Mouse (Mus musculus) lung, embryonic 15.5 days (tissue): ENCODE data around the gene Rab4b. TPM values are rescaled to one million over a fixed set of nuclear protein-coding genes. Genes with fewer than 3 reads are reported as not detected.

Source experiments
- ATAC-seq: fragments of 200-750 bp; cut with Nextera tagmentation; 2 replicates; pipeline ENCODE4 v1.8.0; 2017; ENCODE audit warnings: moderate number of reproducible peaks, borderline replicate concordance; ENCODE audit not compliant: low FRiP score, low TSS enrichment; ENCODE audit errors: extremely low read depth
- H3K27ac ChIP-seq: fragments of 300-500 bp; sonication (generic); 2 replicates; pipeline ENCODE4 v1.5.1; 2015; ENCODE audit warnings: moderate library complexity, mild to moderate bottlenecking, inconsistent platforms
- H3K27me3 ChIP-seq: fragments of 300-500 bp; sonication (generic); 2 replicates; pipeline ENCODE4 v1.6.1; 2015; ENCODE audit warnings: inconsistent platforms
- H3K36me3 ChIP-seq: fragments of 300-500 bp; sonication (generic); 2 replicates; pipeline ENCODE4 v1.6.1; 2015; ENCODE audit warnings: inconsistent platforms
- H3K4me1 ChIP-seq: fragments of 300-500 bp; sonication (generic); 2 replicates; pipeline ENCODE4 v1.6.1; 2015; ENCODE audit warnings: inconsistent platforms
- H3K4me2 ChIP-seq: fragments of 300-500 bp; sonication (generic); 2 replicates; pipeline ENCODE4 v1.6.1; 2015; ENCODE audit warnings: inconsistent platforms, mild to moderate bottlenecking, moderate library complexity
- H3K4me3 ChIP-seq: fragments of 300-500 bp; sonication (generic); 2 replicates; pipeline ENCODE4 v1.5.1; 2015; ENCODE audit warnings: mild to moderate bottlenecking, inconsistent platforms
- H3K9ac ChIP-seq: fragments of 300-500 bp; sonication (generic); 2 replicates; pipeline ENCODE4 v1.6.1; 2015; ENCODE audit warnings: inconsistent platforms
- H3K9me3 ChIP-seq: fragments of 300-500 bp; sonication (generic); 2 replicates; pipeline ENCODE4 v1.6.1; 2016; ENCODE audit warnings: inconsistent platforms
- WGBS: fragments of 180-500 bp; shearing (Covaris S2); methylation state at CpG from one replicate; pipeline ENCODE4 v1.1.7; 2015; 5-methylcytosine and 5-hydroxymethylcytosine counted together
- polyA plus RNA-seq: library from polyadenylated mRNA; unstranded; fragments of >200 nt; fragmentation: Nextera tagmentation; extraction: Ambion mirVana; gene quantifications from 2 replicates; pipeline ENCODE4 v1.2.1, GENCODE M21; 2015

Rab4b gene
- polyA plus RNA-seq, 1 experiment from 2014 or later: 71.6 TPM

GRCm38 (mm10) chr7:27198779-27199178, 20.1 kb upstream of the Rab4b start:
- WGBS: 90% methylated on average over 8 of the region's 8 CpGs
- Histone ChIP-seq H3K4me3 (no peak overlapping the region), H3K4me2 (no peak overlapping the region), H3K9ac (no peak overlapping the region), H3K4me1 (peaks cover 13% of the 10 kb centered on the region), H3K36me3 (peaks cover 20% of the 10 kb centered on the region), H3K27me3 (no peaks in the 10 kb centered on the region), H3K9me3 (no peaks in the 10 kb centered on the region), H3K27ac (no peak overlapping the region)
- ATAC-seq: no peak

- no peak overlapping the region for H3K4me2 ChIP-seq
- no peak overlapping the region for H3K4me3 ChIP-seq
- H3K9me3 ChIP-seq: no peaks in the 10 kb centered on the region
- peaks cover 20% of the 10 kb centered on the region for H3K36me3 ChIP-seq
- H3K27me3 ChIP-seq: no peaks in the 10 kb centered on the region
- H3K27ac ChIP-seq: no peak overlapping the region
- peaks cover 16% of the 10 kb centered on the region for H3K4me1 ChIP-seq
- ATAC-seq: no peak
- H3K9ac ChIP-seq: no peak overlapping the region
Measured at GRCm38 (mm10) chr7:27198355-27198754, 19.7 kb upstream of the Rab4b start.

GRCm38 (mm10) chr7:27197634-27198033, 18.9 kb upstream of the Rab4b start:
- Histone ChIP-seq H3K9ac (no peak overlapping the region), H3K4me2 (no peak overlapping the region), H3K36me3 (peaks cover 20% of the 10 kb centered on the region), H3K4me3 (no peak overlapping the region), H3K27me3 (no peaks in the 10 kb centered on the region), H3K4me1 (peaks cover 16% of the 10 kb centered on the region), H3K27ac (no peak overlapping the region), H3K9me3 (no peaks in the 10 kb centered on the region)
- ATAC-seq: no peak
- 90% methylated on average over 8 of the region's 8 CpGs for WGBS

GRCm38 (mm10) chr7:27197136-27197535, 18.4 kb upstream of the Rab4b start:
- H3K4me1 ChIP-seq: peaks cover 16% of the 10 kb centered on the region
- H3K27ac ChIP-seq: no peak overlapping the region
- no peak overlapping the region for H3K4me2 ChIP-seq
- H3K36me3 ChIP-seq: peaks cover 20% of the 10 kb centered on the region
- ATAC-seq: no peak
- WGBS: 80% methylated on average over 3 of the region's 3 CpGs
- no peaks in the 10 kb centered on the region for H3K27me3 ChIP-seq
- H3K9ac ChIP-seq: no peak overlapping the region
- H3K4me3 ChIP-seq: no peak overlapping the region
- no peaks in the 10 kb centered on the region for H3K9me3 ChIP-seq

- peak; percentile 99 for ATAC-seq
- peaks cover 31% of the 10 kb centered on the region for H3K36me3 ChIP-seq
- H3K9me3 ChIP-seq: no peaks in the 10 kb centered on the region
- peak within 1 kb of the TSS; percentile 85 for H3K9ac ChIP-seq
- H3K27me3 ChIP-seq: no peaks in the 10 kb centered on the region
- peak within 1 kb of the TSS; percentile 76 for H3K4me3 ChIP-seq
- H3K4me1 ChIP-seq: peaks cover 16% of the 10 kb centered on the region
- under 1% methylated on average over 64 of the region's 64 CpGs for WGBS
- peak within 1 kb of the TSS; percentile 79 for H3K4me2 ChIP-seq
- peak within 1 kb of the TSS; percentile 99 for H3K27ac ChIP-seq
Measured at GRCm38 (mm10) chr7:27195681-27196611, 17.2 kb upstream of the Rab4b start, which contains the start of the genes BC024978 and Snrpa. BC024978 (plus strand) TSS chr7:27195781. Snrpa (minus strand) TSS chr7:27196271.

GRCm38 (mm10) chr7:27193731-27194130, 15.0 kb upstream of the Rab4b start:
- peak overlapping the region; percentile 20 for H3K9ac ChIP-seq
- H3K4me3 ChIP-seq: peak overlapping the region; percentile 4; the same call in 1 of the 2 replicates
- no peak overlapping the region for H3K27ac ChIP-seq

GRCm38 (mm10) chr7:27192434-27192833, 13.7 kb upstream of the Rab4b start:
- Histone ChIP-seq H3K27ac (no peak overlapping the region), H3K4me3 (no peak overlapping the region), H3K27me3 (no peaks in the 10 kb centered on the region), H3K9me3 (no peaks in the 10 kb centered on the region), H3K4me1 (peaks cover 16% of the 10 kb centered on the region), H3K9ac (no peak overlapping the region), H3K4me2 (no peak overlapping the region), H3K36me3 (peaks cover 66% of the 10 kb centered on the region)
- 89% methylated on average over 5 of the region's 5 CpGs for WGBS
- ATAC-seq: no peak

More at GRCm38 (mm10) chr7:27193731-27194130, 15.0 kb upstream of the Rab4b start:
- peaks cover 16% of the 10 kb centered on the region for H3K4me1 ChIP-seq
- H3K36me3 ChIP-seq: peaks cover 53% of the 10 kb centered on the region
- no peaks in the 10 kb centered on the region for H3K27me3 ChIP-seq
- H3K4me2 ChIP-seq: no peak overlapping the region; the same call in 1 of the 2 replicates
- WGBS: 65% methylated on average over 4 of the region's 4 CpGs
- no peaks in the 10 kb centered on the region for H3K9me3 ChIP-seq
- ATAC-seq: no peak

GRCm38 (mm10) chr7:27189271-27189931, 10.7 kb upstream of the Rab4b start:
- peaks cover 7% of the 10 kb centered on the region for H3K4me1 ChIP-seq
- H3K27ac ChIP-seq: no peak overlapping the region
- H3K9ac ChIP-seq: no peak overlapping the region
- 93% methylated on average over 10 of the region's 10 CpGs for WGBS
- no peaks in the 10 kb centered on the region for H3K27me3 ChIP-seq
- peaks cover 96% of the 10 kb centered on the region for H3K36me3 ChIP-seq
- no peaks in the 10 kb centered on the region for H3K9me3 ChIP-seq
- no peak for ATAC-seq
- no peak overlapping the region for H3K4me3 ChIP-seq
- H3K4me2 ChIP-seq: no peak overlapping the region

GRCm38 (mm10) chr7:27185986-27186385, 7.3 kb upstream of the Rab4b start:
- peaks cover 75% of the 10 kb centered on the region for H3K36me3 ChIP-seq
- no peak for ATAC-seq
- H3K27me3 ChIP-seq: no peaks in the 10 kb centered on the region
- no peak overlapping the region for H3K4me2 ChIP-seq
- H3K4me3 ChIP-seq: no peak overlapping the region
- no peak overlapping the region for H3K9ac ChIP-seq
- H3K27ac ChIP-seq: no peak overlapping the region
- H3K9me3 ChIP-seq: no peaks in the 10 kb centered on the region
- H3K4me1 ChIP-seq: 0 out of 2 replicates have a peak, but pooled peaks cover 1% of the 10 kb centered on the region
- 91% methylated on average over 5 of the region's 5 CpGs for WGBS

GRCm38 (mm10) chr7:27184964-27185363, 6.3 kb upstream of the Rab4b start:
- H3K36me3 ChIP-seq: peaks cover 65% of the 10 kb centered on the region
- H3K9me3 ChIP-seq: no peaks in the 10 kb centered on the region
- ATAC-seq: no peak
- H3K27me3 ChIP-seq: no peaks in the 10 kb centered on the region
- H3K9ac ChIP-seq: no peak overlapping the region
- H3K4me1 ChIP-seq: peaks cover 10% of the 10 kb centered on the region; the same call in 1 of the 2 replicates
- no peak overlapping the region for H3K27ac ChIP-seq
- WGBS: 68% methylated on average over 3 of the region's 3 CpGs
- H3K4me3 ChIP-seq: no peak overlapping the region
- no peak overlapping the region for H3K4me2 ChIP-seq

GRCm38 (mm10) chr7:27182498-27182897, 3.8 kb upstream of the Rab4b start:
- Histone ChIP-seq H3K27me3 (no peaks in the 10 kb centered on the region), H3K4me2 (no peak overlapping the region), H3K36me3 (peaks cover 40% of the 10 kb centered on the region), H3K4me3 (no peak overlapping the region), H3K9ac (no peak overlapping the region), H3K9me3 (no peaks in the 10 kb centered on the region), H3K27ac (peak overlapping the region; percentile 98), H3K4me1 (peaks cover 24% of the 10 kb centered on the region)
- whole genome bisulfite sequencing: 57% methylated on average over 1 of the region's 1 CpGs
- ATAC-seq: no peak
